Mouse (Mus musculus): ENCODE measurements around the gene Treh.

GRCm38 (mm10) chr9:44693071-44693470, 20.0 kb downstream of the Treh start:
- TF ChIP-seq TAL1 (conservative IDR thresholded peaks at IDR 0.05; ENCODE audit: low read depth, low read length) (no peak), GATA1 (IDR thresholded peaks at IDR 0.05; ENCODE audit: borderline replicate concordance, low read length) (no peak), CTCF (IDR thresholded peaks at IDR 0.05; ENCODE audit: low read depth, low read length) (no peak), GATA2 (IDR thresholded peaks at IDR 0.05; ENCODE audit: borderline replicate concordance, low read depth, low read length) (no peak), POLR2AphosphoS5 (IDR thresholded peaks at IDR 0.05; ENCODE audit: insufficient replicate concordance, low read depth, low read length) (no peak)

Measured in G1E (cell line).